Mouse (Mus musculus) intestine, postnatal 0 days (tissue): ENCODE results near the gene BC048403. TPM values are rescaled to one million over a fixed set of nuclear protein-coding genes. Genes with fewer than 3 reads are reported as not detected.

Source experiments
- ATAC-seq: fragments of 200-750 bp; cut with Nextera tagmentation; 2 replicates; pipeline ENCODE4 v1.8.0; 2017; ENCODE audit warnings: mild to moderate bottlenecking, moderate TSS enrichment, moderate library complexity
- H3K27ac ChIP-seq: fragments of 300-500 bp; sonication (generic); 2 replicates; pipeline ENCODE4 v1.5.1; 2014; ENCODE audit warnings: mild to moderate bottlenecking, low read depth, low read length, moderate library complexity
- H3K27me3 ChIP-seq: fragments of 300-500 bp; sonication (generic); replicated peaks from 2 replicates; pipeline ENCODE4 v1.6.1; 2014; ENCODE audit warnings: low read length, mixed read lengths; ENCODE audit not compliant: control insufficient read depth, insufficient read depth
- H3K36me3 ChIP-seq: fragments of 300-500 bp; sonication (generic); 2 replicates; pipeline ENCODE4 v1.6.1; 2014; ENCODE audit warnings: mild to moderate bottlenecking, moderate library complexity; ENCODE audit not compliant: control insufficient read depth, insufficient read depth
- H3K4me1 ChIP-seq: fragments of 300-500 bp; sonication (generic); replicated peaks from 2 replicates; pipeline ENCODE4 v1.6.1; 2014; ENCODE audit warnings: antibody characterized with exemption, low read length, mixed read lengths; ENCODE audit not compliant: control insufficient read depth, insufficient read depth
- H3K4me2 ChIP-seq: fragments of 300-500 bp; sonication (generic); replicated peaks from 2 replicates; pipeline ENCODE4 v1.6.1; 2014; ENCODE audit warnings: low read depth, mild to moderate bottlenecking, moderate library complexity
- H3K4me3 ChIP-seq: fragments of 300-500 bp; sonication (generic); 2 replicates; pipeline ENCODE4 v1.5.1; 2014; ENCODE audit warnings: low read depth, low read length
- H3K9ac ChIP-seq: fragments of 300-500 bp; sonication (generic); 2 replicates; pipeline ENCODE4 v1.6.1; 2014; ENCODE audit warnings: mild to moderate bottlenecking, low read depth, low read length
- H3K9me3 ChIP-seq: fragments of 300-500 bp; sonication (generic); 2 replicates; pipeline ENCODE4 v1.6.1; 2016; ENCODE audit warnings: mixed run types; ENCODE audit not compliant: control insufficient read depth
- CTCF ChIP-seq: sonication (generic); IDR thresholded peaks from 2 replicates; pipeline ENCODE4 v1.5.1; 2016; ENCODE audit warnings: low read depth, mild to moderate bottlenecking, control low read depth, antibody characterized with exemption, moderate library complexity
- WGBS: fragments of 180-500 bp; shearing (Covaris S2); extraction: QIAGEN DNeasy Blood & Tissue Kit; methylation state at CpG from one replicate; pipeline ENCODE4 v1.1.7; 2014; 5-methylcytosine and 5-hydroxymethylcytosine counted together
- polyA plus RNA-seq: library from polyadenylated mRNA; unstranded; fragments of >200 nt; fragmentation: Nextera tagmentation; extraction: Ambion mirVana; gene quantifications from 2 replicates; pipeline ENCODE4 v1.2.1, GENCODE M21; 2015

Gene BC048403
- polyA plus RNA-seq, 1 experiment from 2014 or later: 2.4 TPM

- H3K4me2 ChIP-seq: no peak overlapping the region
- H3K27ac ChIP-seq: no peak overlapping the region
- no peak overlapping the region for H3K4me3 ChIP-seq
- no peak overlapping the region for H3K9ac ChIP-seq
- H3K9me3 ChIP-seq: no peaks in the 10 kb centered on the region
- no peaks in the 10 kb centered on the region for H3K27me3 ChIP-seq
- 78% methylated on average over 15 of the region's 15 CpGs for WGBS
- H3K4me1 ChIP-seq: no peaks in the 10 kb centered on the region
- no peak for TF ChIP-seq CTCF
- H3K36me3 ChIP-seq: no peaks in the 10 kb centered on the region
- no peak for ATAC-seq
Observed at GRCm38 (mm10) chr10:121705399-121706163, 34.2 kb upstream of the BC048403 start.

GRCm38 (mm10) chr10:121716862-121717261 is 22.9 kb upstream of the BC048403 start:
- H3K9ac ChIP-seq: no peak overlapping the region
- no peak overlapping the region for H3K27ac ChIP-seq
- no peaks in the 10 kb centered on the region for H3K4me1 ChIP-seq
- no peaks in the 10 kb centered on the region for H3K36me3 ChIP-seq
- ATAC-seq: no peak
- TF ChIP-seq CTCF: no peak
- H3K27me3 ChIP-seq: no peaks in the 10 kb centered on the region
- H3K4me3 ChIP-seq: no peak overlapping the region
- H3K4me2 ChIP-seq: no peak overlapping the region
- H3K9me3 ChIP-seq: no peaks in the 10 kb centered on the region; the same call in 1 of the 2 replicates

- Histone ChIP-seq H3K27me3 (no peaks in the 10 kb centered on the region), H3K36me3 (no peaks in the 10 kb centered on the region), H3K27ac (no peak overlapping the region), H3K4me3 (no peak overlapping the region), H3K9ac (no peak overlapping the region), H3K4me2 (no peak overlapping the region), H3K4me1 (no peaks in the 10 kb centered on the region), H3K9me3 (peaks cover 6% of the 10 kb centered on the region; the same call in 1 of the 2 replicates)
- TF ChIP-seq CTCF: no peak
- whole genome bisulfite sequencing: 93% methylated on average over 18 of the region's 18 CpGs
- no peak for ATAC-seq
Observed at GRCm38 (mm10) chr10:121718896-121719585, 20.7 kb upstream of the BC048403 start.

GRCm38 (mm10) chr10:121720701-121721100 is 19.0 kb upstream of the BC048403 start:
- no peak overlapping the region for H3K4me2 ChIP-seq
- TF ChIP-seq CTCF: no peak
- no peaks in the 10 kb centered on the region for H3K4me1 ChIP-seq
- whole genome bisulfite sequencing: 95% methylated on average over 13 of the region's 13 CpGs
- no peak overlapping the region for H3K4me3 ChIP-seq
- peaks cover 6% of the 10 kb centered on the region; the same call in 1 of the 2 replicates for H3K9me3 ChIP-seq
- no peak for ATAC-seq
- no peaks in the 10 kb centered on the region for H3K27me3 ChIP-seq
- no peaks in the 10 kb centered on the region for H3K36me3 ChIP-seq
- no peak overlapping the region for H3K27ac ChIP-seq
- no peak overlapping the region for H3K9ac ChIP-seq

- ATAC-seq: no peak
- Histone ChIP-seq H3K4me3 (no peak overlapping the region), H3K9ac (no peak overlapping the region), H3K36me3 (no peaks in the 10 kb centered on the region), H3K27ac (no peak overlapping the region), H3K4me1 (no peaks in the 10 kb centered on the region), H3K4me2 (no peak overlapping the region), H3K9me3 (peaks cover 6% of the 10 kb centered on the region; the same call in 1 of the 2 replicates), H3K27me3 (no peaks in the 10 kb centered on the region)
- TF ChIP-seq CTCF: no peak
- WGBS: 61% methylated on average over 4 of the region's 4 CpGs
Observed at GRCm38 (mm10) chr10:121726505-121726904, 13.2 kb upstream of the BC048403 start.

- H3K36me3 ChIP-seq: no peaks in the 10 kb centered on the region
- no peak overlapping the region for H3K27ac ChIP-seq
- H3K4me3 ChIP-seq: no peak overlapping the region
- H3K9me3 ChIP-seq: peaks cover 4% of the 10 kb centered on the region; the same call in 1 of the 2 replicates
- no peak for TF ChIP-seq CTCF
- ATAC-seq: no peak
- no peak overlapping the region for H3K9ac ChIP-seq
- no peak overlapping the region for H3K4me2 ChIP-seq
- no peaks in the 10 kb centered on the region for H3K4me1 ChIP-seq
- 71% methylated on average over 4 of the region's 4 CpGs for WGBS
- H3K27me3 ChIP-seq: no peaks in the 10 kb centered on the region
Observed at GRCm38 (mm10) chr10:121727151-121727550, 12.6 kb upstream of the BC048403 start.
